Mouse (Mus musculus) forebrain, embryonic 14.5 days (tissue): ENCODE measurements around the gene Hist1h2br. TPM values are rescaled to one million over a fixed set of nuclear protein-coding genes. Genes with fewer than 3 reads are reported as not detected.
A peak's percentile ranks its signal among the peaks of the same experiment; 100 is the strongest.
"Not testable (repeated sequence)": the region's sequence is repeated elsewhere in the genome, so short reads cannot be mapped to it uniquely, and the experiment has no call there.

ENCODE experiments used
- ATAC-seq: fragments of 200-750 bp; cut with Nextera tagmentation; 2 replicates; pipeline ENCODE4 v1.8.0; 2017; ENCODE audit warnings: mild to moderate bottlenecking, moderate library complexity
- DNase-seq: peaks from one replicate; pipeline ENCODE4 v3.0.0-alpha.2; 2015; ENCODE audit warnings: low spot score
- H3K27ac ChIP-seq: fragments of 300-500 bp; sonication (generic); 2 replicates; pipeline ENCODE4 v1.5.1; 2014; ENCODE audit warnings: low read depth, mild to moderate bottlenecking, control low read depth, low read length, moderate library complexity
- H3K27me3 ChIP-seq: fragments of 300-500 bp; sonication (generic); replicated peaks from 2 replicates; pipeline ENCODE4 v1.6.1; 2014; ENCODE audit warnings: low read length, control low read depth, mixed read lengths; ENCODE audit not compliant: control insufficient read depth, insufficient read depth
- H3K36me3 ChIP-seq: fragments of 300-500 bp; sonication (generic); 2 replicates; pipeline ENCODE4 v1.6.1; 2014; ENCODE audit warnings: low read length, control low read depth; ENCODE audit not compliant: control insufficient read depth, insufficient read depth
- H3K4me1 ChIP-seq: fragments of 300-500 bp; sonication (generic); 2 replicates; pipeline ENCODE4 v1.6.1; 2014; ENCODE audit warnings: antibody characterized with exemption, low read length, control low read depth; ENCODE audit not compliant: control insufficient read depth, insufficient read depth
- H3K4me2 ChIP-seq: fragments of 300-500 bp; sonication (generic); 2 replicates; pipeline ENCODE4 v1.6.1; 2014; ENCODE audit warnings: mild to moderate bottlenecking, control low read depth, low read length
- H3K4me3 ChIP-seq: fragments of 300-500 bp; sonication (generic); 2 replicates; pipeline ENCODE4 v1.5.1; 2014; ENCODE audit warnings: low read depth, low read length, control low read depth
- H3K9ac ChIP-seq: fragments of 300-500 bp; sonication (generic); 2 replicates; pipeline ENCODE4 v1.6.1; 2014; ENCODE audit warnings: mild to moderate bottlenecking, low read length, control low read depth, moderate library complexity
- H3K9me3 ChIP-seq: fragments of 300-500 bp; sonication (generic); replicated peaks from 2 replicates; pipeline ENCODE4 v1.6.1; 2016; ENCODE audit warnings: low read length, control low read depth, mixed read lengths; ENCODE audit not compliant: control insufficient read depth
- WGBS: fragments of 180-500 bp; shearing (Covaris S2); extraction: QIAGEN DNeasy Blood & Tissue Kit; methylation state at CpG from one replicate; pipeline ENCODE4 v1.1.7; 2014; 5-methylcytosine and 5-hydroxymethylcytosine counted together
- polyA plus RNA-seq: library from polyadenylated mRNA; unstranded; fragments of >200 nt; fragmentation: Nextera tagmentation; extraction: Ambion mirVana; gene quantifications from 2 replicates; pipeline ENCODE4 v1.2.1, GENCODE M21; 2014

Gene Hist1h2br
- 9.4 and 17.8 TPM in 2 replicates for polyA plus RNA-seq

- H3K27ac ChIP-seq, H3K4me2 ChIP-seq, H3K9me3 ChIP-seq, H3K9ac ChIP-seq, H3K27me3 ChIP-seq, DNase-seq, H3K4me1 ChIP-seq, H3K4me3 ChIP-seq, H3K36me3 ChIP-seq: not testable (repeated sequence)
- WGBS = no CpG with 5 or more reads among the region's 24 CpGs
- peak; percentile 95 for ATAC-seq
Measured at GRCm38 (mm10) chr13:21833461-21833860, at the start of gene Hist1h2br, which contains the start of gene Hist1h2ap. Hist1h2br (plus strand) TSS chr13:21833743. Hist1h2ap (minus strand) TSS chr13:21833507.

- Histone ChIP-seq H3K9me3 (no peaks in the 10 kb centered on the region), H3K4me2 (peak overlapping the region; percentile 67), H3K27me3 (no peaks in the 10 kb centered on the region), H3K4me1 (peaks cover 39% of the 10 kb centered on the region), H3K36me3 (no peaks in the 10 kb centered on the region), H3K4me3 (no peak overlapping the region), H3K27ac (peak overlapping the region; percentile 84), H3K9ac (peak overlapping the region; percentile 49; the same call in 1 of the 2 replicates)
- ATAC-seq (no peak), DNase-seq (no peak)
- 19% methylated on average over 6 of the region's 6 CpGs for WGBS
Measured at GRCm38 (mm10) chr13:21784311-21784710, 49.2 kb upstream of the Hist1h2br start.

GRCm38 (mm10) chr13:21786189-21786898, 47.2 kb upstream of the Hist1h2br start:
- peak overlapping the region; percentile 53 for H3K4me2 ChIP-seq
- no peaks in the 10 kb centered on the region for H3K9me3 ChIP-seq
- peak overlapping the region; percentile 30 for H3K4me3 ChIP-seq
- no peak for ATAC-seq
- peak overlapping the region; percentile 54; the same call in 1 of the 2 replicates for H3K9ac ChIP-seq
- H3K4me1 ChIP-seq = peaks cover 33% of the 10 kb centered on the region
- no peaks in the 10 kb centered on the region for H3K36me3 ChIP-seq
- H3K27me3 ChIP-seq = no peaks in the 10 kb centered on the region
- 2% methylated on average over 8 of the region's 8 CpGs for WGBS
- H3K27ac ChIP-seq = peak overlapping the region; percentile 87
- DNase-seq = peak; percentile 64

GRCm38 (mm10) chr13:21786899-21787629, 46.5 kb upstream of the Hist1h2br start, which contains the start of the genes Hist1h2an and Hist1h2bp:
Hist1h2an (minus strand) TSS chr13:21787218.
Hist1h2bp (plus strand) TSS chr13:21787461.
- DNase-seq (peak; percentile 100), ATAC-seq (peak; percentile 93)
- H3K27ac ChIP-seq = peak within 1 kb of the TSS; percentile 87
- not testable (repeated sequence) for H3K36me3 ChIP-seq, H3K9me3 ChIP-seq, H3K27me3 ChIP-seq
- peak within 1 kb of the TSS; percentile 30 for H3K4me3 ChIP-seq
- peaks cover 33% of the 10 kb centered on the region for H3K4me1 ChIP-seq
- peak within 1 kb of the TSS; percentile 54; the same call in 1 of the 2 replicates for H3K9ac ChIP-seq
- peak within 1 kb of the TSS; percentile 53 for H3K4me2 ChIP-seq
- under 1% methylated on average over 31 of the region's 63 CpGs for WGBS

GRCm38 (mm10) chr13:21787760-21788593, 45.6 kb upstream of the Hist1h2br start:
- Histone ChIP-seq H3K9ac (peak overlapping the region; percentile 38; the same call in 1 of the 2 replicates), H3K4me2 (peak overlapping the region; percentile 53), H3K36me3 (no peaks in the 10 kb centered on the region), H3K9me3 (no peaks in the 10 kb centered on the region), H3K27ac (peak overlapping the region; percentile 68; the same call in 1 of the 2 replicates), H3K4me3 (peak overlapping the region; percentile 30; the same call in 1 of the 2 replicates), H3K4me1 (peaks cover 27% of the 10 kb centered on the region), H3K27me3 (no peaks in the 10 kb centered on the region)
- DNase-seq (peak; percentile 60), ATAC-seq (peak; percentile 17; the same call in 1 of the 2 replicates)
- WGBS = 7% methylated on average over 13 of the region's 21 CpGs

GRCm38 (mm10) chr13:21789925-21790324, 43.6 kb upstream of the Hist1h2br start:
- ATAC-seq = no peak
- Histone ChIP-seq H3K9ac (no peak overlapping the region), H3K4me3 (no peak overlapping the region), H3K4me2 (no peak overlapping the region), H3K27me3 (no peaks in the 10 kb centered on the region), H3K27ac (no peak overlapping the region), H3K9me3 (no peaks in the 10 kb centered on the region), H3K36me3 (no peaks in the 10 kb centered on the region), H3K4me1 (peaks cover 19% of the 10 kb centered on the region; the same call in 1 of the 2 replicates)
- no peak for DNase-seq
- 73% methylated on average over 6 of the region's 6 CpGs for WGBS

- H3K9ac ChIP-seq = peak overlapping the region; percentile 1; the same call in 1 of the 2 replicates
- WGBS = 8% methylated on average over 18 of the region's 18 CpGs
- no peaks in the 10 kb centered on the region for H3K36me3 ChIP-seq
- H3K27me3 ChIP-seq = no peaks in the 10 kb centered on the region
- peaks cover 19% of the 10 kb centered on the region; the same call in 1 of the 2 replicates for H3K4me1 ChIP-seq
- H3K4me3 ChIP-seq = no peak overlapping the region
- DNase-seq = no peak
- no peak overlapping the region for H3K27ac ChIP-seq
- peak overlapping the region; percentile 35 for H3K4me2 ChIP-seq
- H3K9me3 ChIP-seq = no peaks in the 10 kb centered on the region
- no peak for ATAC-seq
Measured at GRCm38 (mm10) chr13:21790601-21791283, 42.8 kb upstream of the Hist1h2br start.

- no peaks in the 10 kb centered on the region for H3K36me3 ChIP-seq
- H3K4me3 ChIP-seq = no peak overlapping the region
- H3K4me1 ChIP-seq = peaks cover 4% of the 10 kb centered on the region; the same call in 1 of the 2 replicates
- DNase-seq (no peak), ATAC-seq (no peak)
- no peak overlapping the region for H3K27ac ChIP-seq
- no peaks in the 10 kb centered on the region for H3K9me3 ChIP-seq
- H3K27me3 ChIP-seq = no peaks in the 10 kb centered on the region
- WGBS = 88% methylated on average over 7 of the region's 7 CpGs
- no peak overlapping the region for H3K9ac ChIP-seq
- no peak overlapping the region for H3K4me2 ChIP-seq
Measured at GRCm38 (mm10) chr13:21795584-21795983, 38.0 kb upstream of the Hist1h2br start.
